Mouse (Mus musculus) heart, embryonic 12.5 days (tissue): ENCODE measurements around the gene Trat1. TPM values are rescaled to one million over a fixed set of nuclear protein-coding genes. Genes with fewer than 3 reads are reported as not detected.

ENCODE experiments used
- ATAC-seq: fragments of 200-750 bp; cut with Nextera tagmentation; 2 replicates; pipeline ENCODE4 v1.8.0; 2017; ENCODE audit warnings: moderate TSS enrichment, moderate library complexity; ENCODE audit not compliant: insufficient number of reproducible peaks, low FRiP score
- H3K27ac ChIP-seq: fragments of 300-500 bp; sonication (generic); 2 replicates; pipeline ENCODE4 v1.5.1; 2016; ENCODE audit warnings: mild to moderate bottlenecking, moderate library complexity; ENCODE audit not compliant: poor library complexity, severe bottlenecking
- H3K27me3 ChIP-seq: fragments of 300-500 bp; sonication (generic); replicated peaks from 2 replicates; pipeline ENCODE4 v1.6.1; 2016; ENCODE audit warnings: mild to moderate bottlenecking, moderate library complexity
- H3K36me3 ChIP-seq: fragments of 300-500 bp; sonication (generic); 2 replicates; pipeline ENCODE4 v1.6.1; 2016; ENCODE audit warnings: mild to moderate bottlenecking, moderate library complexity
- H3K4me1 ChIP-seq: fragments of 300-500 bp; sonication (generic); replicated peaks from 2 replicates; pipeline ENCODE4 v1.6.1; 2016; ENCODE audit warnings: mild to moderate bottlenecking
- H3K4me2 ChIP-seq: fragments of 300-500 bp; sonication (generic); 2 replicates; pipeline ENCODE4 v1.6.1; 2016; ENCODE audit warnings: mild to moderate bottlenecking, moderate library complexity
- H3K4me3 ChIP-seq: fragments of 300-500 bp; sonication (generic); 2 replicates; pipeline ENCODE4 v1.5.1; 2016; ENCODE audit warnings: mild to moderate bottlenecking
- H3K9ac ChIP-seq: fragments of 300-500 bp; sonication (generic); 2 replicates; pipeline ENCODE4 v1.6.1; 2016; ENCODE audit warnings: mild to moderate bottlenecking, moderate library complexity
- H3K9me3 ChIP-seq: fragments of 300-500 bp; sonication (generic); replicated peaks from 2 replicates; pipeline ENCODE4 v1.6.1; 2016; ENCODE audit warnings: mild to moderate bottlenecking, moderate library complexity
- WGBS: fragments of 180-500 bp; shearing (Covaris S2); methylation state at CpG from one replicate; pipeline ENCODE4 v1.1.7; 2016; 5-methylcytosine and 5-hydroxymethylcytosine counted together
- polyA plus RNA-seq: library from polyadenylated mRNA; unstranded; fragments of >200 nt; fragmentation: Nextera tagmentation; extraction: Ambion mirVana; gene quantifications from 2 replicates; pipeline ENCODE4 v1.2.1, GENCODE M21; 2016

Trat1 gene
- polyA plus RNA-seq, 1 experiment from 2014 or later = not detected

- no peak overlapping the region for H3K27ac ChIP-seq
- no peaks in the 10 kb centered on the region for H3K9me3 ChIP-seq
- no peak for ATAC-seq
- H3K4me1 ChIP-seq = peaks cover 4% of the 10 kb centered on the region
- H3K4me2 ChIP-seq = no peak overlapping the region
- H3K36me3 ChIP-seq = no peaks in the 10 kb centered on the region
- WGBS = 55% methylated on average over 3 of the region's 3 CpGs
- no peaks in the 10 kb centered on the region for H3K27me3 ChIP-seq
- no peak overlapping the region for H3K4me3 ChIP-seq
- no peak overlapping the region for H3K9ac ChIP-seq
Observed at GRCm38 (mm10) chr16:48719679-48720078, 52.1 kb downstream of the Trat1 start.

GRCm38 (mm10) chr16:48716343-48716742 lies 55.5 kb downstream of the Trat1 start:
- no peaks in the 10 kb centered on the region for H3K4me1 ChIP-seq
- no peaks in the 10 kb centered on the region for H3K27me3 ChIP-seq
- no peak overlapping the region for H3K4me3 ChIP-seq
- no peaks in the 10 kb centered on the region for H3K9me3 ChIP-seq
- no peaks in the 10 kb centered on the region for H3K36me3 ChIP-seq
- H3K27ac ChIP-seq = no peak overlapping the region
- ATAC-seq = no peak
- no peak overlapping the region for H3K9ac ChIP-seq
- H3K4me2 ChIP-seq = no peak overlapping the region

- Histone ChIP-seq H3K4me3 (no peak overlapping the region), H3K4me2 (no peak overlapping the region), H3K4me1 (no peaks in the 10 kb centered on the region), H3K9ac (no peak overlapping the region), H3K36me3 (no peaks in the 10 kb centered on the region), H3K9me3 (no peaks in the 10 kb centered on the region), H3K27me3 (no peaks in the 10 kb centered on the region), H3K27ac (no peak overlapping the region)
- WGBS = 86% methylated on average over 3 of the region's 3 CpGs
- no peak for ATAC-seq
Observed at GRCm38 (mm10) chr16:48701896-48702295, 69.9 kb downstream of the Trat1 start.

Other genes with a start within 250 kb of the Trat1 start
- not detected in 2 replicates for gene Retnlb, start 44.8 kb upstream of the Trat1 start, polyA plus RNA-seq
- not detected in 2 replicates for gene Retnla, start 70.5 kb upstream of the Trat1 start, polyA plus RNA-seq
- not detected in 2 replicates for gene Retnlg, start 100.6 kb upstream of the Trat1 start, polyA plus RNA-seq
- gene Dzip3, start 222.1 kb upstream of the Trat1 start, polyA plus RNA-seq = 22.6 and 27.5 TPM in 2 replicates
- gene Cip2a, start 222.2 kb upstream of the Trat1 start, polyA plus RNA-seq = 31.0 TPM in 2 replicates